Mouse (Mus musculus) cerebral cortex, adult 2 months (tissue): ENCODE measurements around the gene Rag1.

Experiments used
- WGBS: fragments of 180-500 bp; shearing (Covaris S2); methylation state at CpG from one replicate; pipeline ENCODE4 v1.1.7; 2018; 5-methylcytosine and 5-hydroxymethylcytosine counted together

The Rag1 gene

GRCm38 (mm10) chr2:101649114-101649671 lies at the start of gene Rag1, which contains the start of gene B230118H07Rik:
Rag1 (minus strand) TSS chr2:101649501.
B230118H07Rik (minus strand) TSS chr2:101649532.
- 25% methylated on average over 8 of the region's 8 CpGs for WGBS

GRCm38 (mm10) chr2:101695584-101695983 lies 46.3 kb upstream of the Rag1 start:
- 83% methylated on average over 7 of the region's 7 CpGs for WGBS

DNA sequence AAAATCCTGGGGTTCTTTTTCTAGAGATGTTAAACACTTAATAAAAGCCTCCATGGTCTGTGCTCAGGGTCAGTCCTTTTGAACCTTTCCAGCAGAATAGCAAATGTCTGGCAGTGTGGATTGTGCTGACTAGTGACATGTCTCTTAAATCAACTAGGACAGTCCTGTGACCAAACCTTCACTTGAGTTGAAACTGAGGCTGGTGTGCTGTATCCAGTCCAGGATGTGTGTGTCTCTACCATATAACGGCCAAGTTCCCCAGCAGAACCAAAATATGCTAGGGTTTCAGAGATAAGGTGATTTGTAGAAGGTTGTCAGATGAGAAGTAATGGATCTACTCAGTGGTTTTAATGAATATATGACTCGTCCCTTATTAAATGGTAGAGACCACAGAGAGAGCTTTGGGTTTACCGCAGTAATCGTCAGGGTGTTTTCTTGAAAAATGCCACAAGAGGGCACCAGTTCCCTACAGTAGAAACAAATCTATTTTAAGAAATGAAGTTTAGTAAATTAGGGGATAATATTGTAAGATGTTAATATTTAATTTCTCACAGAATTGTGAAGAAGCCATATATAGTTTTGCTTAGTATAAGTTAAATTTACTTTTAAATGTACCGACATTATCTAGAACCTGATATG lies 44.4 kb upstream of the Rag1 start:
- WGBS: 44% methylated on average over 5 of the region's 5 CpGs

DNA sequence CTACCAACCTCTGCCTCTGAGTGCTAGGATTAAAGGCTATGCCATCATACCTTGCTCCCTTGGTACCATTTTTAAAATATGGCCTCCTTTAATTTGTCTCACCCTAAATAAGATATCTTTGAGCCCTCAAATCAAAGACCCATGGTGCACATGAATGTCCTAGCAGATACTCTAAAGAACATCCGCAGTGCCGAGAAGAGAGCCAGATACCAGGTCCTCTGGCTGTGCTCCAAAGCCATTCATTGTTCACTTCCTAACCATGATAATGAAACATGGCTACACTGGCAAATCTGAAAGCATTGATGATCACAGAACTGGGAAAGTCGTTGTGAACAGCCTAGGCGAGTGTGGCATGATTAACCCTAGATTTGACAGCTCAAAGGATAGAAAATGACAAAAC lies 43.7 kb upstream of the Rag1 start:
- WGBS: 41% methylated on average over 4 of the region's 4 CpGs

DNA sequence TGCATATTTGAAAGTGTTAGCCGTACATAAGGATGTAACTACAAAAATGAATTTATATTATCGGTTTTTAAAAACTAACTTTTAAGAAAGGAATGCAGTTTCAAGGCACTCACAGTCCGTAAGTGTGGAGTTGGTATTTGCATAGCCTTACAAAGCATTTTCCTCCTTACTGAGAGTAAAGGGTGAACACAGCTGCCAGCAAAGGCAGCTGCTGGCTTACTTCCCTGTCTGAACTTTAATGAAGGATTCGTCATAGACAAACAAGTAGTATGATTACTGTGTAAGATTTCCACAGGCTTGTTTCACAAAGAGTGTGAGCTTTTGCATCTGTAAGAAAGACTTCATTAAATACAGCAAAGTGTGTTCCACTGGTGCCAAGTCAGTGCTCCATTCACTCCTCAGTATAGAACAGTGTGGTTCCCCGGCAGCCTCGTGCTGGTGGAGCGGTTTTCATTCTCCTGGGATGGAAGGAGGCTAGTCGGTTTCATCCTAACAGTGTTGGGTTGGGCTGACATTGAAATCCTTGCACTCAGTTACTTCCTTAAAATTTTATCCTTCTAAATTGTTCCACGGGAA lies 41.0 kb upstream of the Rag1 start:
- 64% methylated on average over 9 of the region's 9 CpGs for WGBS

- WGBS: 65% methylated on average over 5 of the region's 5 CpGs
These were observed 38.7 kb upstream of the Rag1 start for GRCm38 (mm10) chr2:101688011-101688410.

DNA sequence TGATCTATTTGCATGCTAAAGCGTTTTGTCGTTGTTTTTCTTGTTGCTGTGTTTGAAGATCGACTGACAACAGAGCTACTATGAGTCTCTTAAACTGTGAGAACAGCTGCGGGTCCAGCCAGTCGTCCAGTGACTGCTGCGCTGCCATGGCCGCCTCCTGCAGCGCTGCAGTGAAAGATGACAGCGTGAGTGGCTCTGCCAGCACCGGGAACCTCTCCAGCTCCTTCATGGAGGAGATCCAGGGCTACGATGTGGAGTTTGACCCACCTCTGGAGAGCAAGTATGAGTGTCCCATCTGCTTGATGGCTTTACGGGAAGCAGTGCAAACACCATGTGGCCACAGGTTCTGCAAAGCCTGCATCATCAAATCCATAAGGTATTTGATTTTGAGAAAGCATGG lies 35.1 kb upstream of the Rag1 start:
- WGBS: 59% methylated on average over 12 of the region's 12 CpGs

DNA sequence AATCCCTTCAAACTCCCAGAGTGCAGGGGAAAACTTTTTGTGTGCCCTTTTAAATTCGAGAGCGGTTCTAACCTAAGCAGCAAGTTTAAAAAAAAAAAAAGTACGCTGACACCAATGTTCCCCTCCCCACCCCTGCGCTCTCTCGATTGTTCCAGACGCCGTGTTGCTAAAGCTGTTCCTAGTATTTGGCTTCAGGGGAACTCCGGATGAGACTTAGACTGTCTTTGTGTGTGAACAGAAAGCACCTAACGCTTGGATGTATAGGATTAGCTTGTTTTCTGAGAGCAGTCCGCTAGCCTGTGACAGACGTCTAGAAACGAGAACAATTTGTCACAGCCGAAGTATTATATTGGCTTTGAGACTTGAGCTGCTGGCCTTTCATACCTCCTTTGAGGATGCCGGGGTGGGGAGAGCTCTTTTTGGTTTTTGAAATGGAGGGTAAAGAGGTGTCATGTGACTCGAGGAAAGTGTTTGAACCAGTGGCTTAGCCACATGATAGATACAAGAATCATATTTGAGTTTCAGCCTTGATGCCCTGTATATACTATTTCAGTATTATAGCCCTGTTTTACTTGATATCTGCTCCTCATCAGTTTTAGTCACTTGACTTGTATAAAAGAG lies 30.0 kb upstream of the Rag1 start:
- WGBS: 2% methylated on average over 15 of the region's 15 CpGs

DNA sequence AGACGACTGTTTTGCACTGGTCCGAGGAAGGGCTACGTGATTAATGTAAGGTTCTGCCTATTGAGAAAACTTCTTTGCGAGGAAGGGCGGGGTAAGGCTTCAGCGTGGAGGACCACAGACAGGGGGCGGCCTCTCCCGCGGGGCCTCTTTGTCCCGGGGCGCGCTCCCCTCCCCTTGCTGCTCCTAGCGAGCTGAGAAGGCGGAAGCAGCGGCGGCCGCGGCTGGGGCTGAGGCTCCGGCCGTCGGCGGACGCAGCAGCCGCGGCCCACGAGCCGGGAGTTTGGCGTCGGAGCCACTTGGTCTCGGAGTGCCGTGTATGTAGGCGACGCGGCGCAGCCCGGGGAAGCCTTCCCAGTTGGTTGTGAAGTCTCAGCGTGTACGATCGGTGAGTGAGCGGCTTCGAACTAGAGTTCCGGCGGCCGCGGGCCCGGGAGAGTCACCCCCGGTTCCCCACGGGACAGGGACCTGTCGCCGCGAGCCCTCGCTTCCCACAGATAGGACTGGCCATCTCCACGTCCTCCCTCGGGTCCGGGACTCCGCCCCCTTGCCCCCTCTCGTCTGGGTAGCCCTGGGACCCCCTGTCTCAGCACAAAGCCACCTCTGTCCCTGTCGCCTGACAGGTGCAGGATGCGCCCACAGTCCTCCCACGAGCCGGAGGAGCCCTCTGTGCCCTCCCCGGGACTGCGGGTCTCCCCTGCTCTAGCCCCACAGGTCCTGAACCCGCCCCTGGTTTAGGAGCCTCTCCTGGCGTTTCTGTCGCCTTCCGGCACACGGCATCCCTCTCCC lies 29.1 kb upstream of the Rag1 start, which contains the start of gene Traf6:
Gene Traf6, plus strand, starts transcription at position 194 of the 786 bp plus-strand sequence.
- WGBS: under 1% methylated on average over 63 of the region's 68 CpGs

GRCm38 (mm10) chr2:101673547-101673946 lies 24.2 kb upstream of the Rag1 start:
- WGBS: 48% methylated on average over 3 of the region's 3 CpGs

DNA sequence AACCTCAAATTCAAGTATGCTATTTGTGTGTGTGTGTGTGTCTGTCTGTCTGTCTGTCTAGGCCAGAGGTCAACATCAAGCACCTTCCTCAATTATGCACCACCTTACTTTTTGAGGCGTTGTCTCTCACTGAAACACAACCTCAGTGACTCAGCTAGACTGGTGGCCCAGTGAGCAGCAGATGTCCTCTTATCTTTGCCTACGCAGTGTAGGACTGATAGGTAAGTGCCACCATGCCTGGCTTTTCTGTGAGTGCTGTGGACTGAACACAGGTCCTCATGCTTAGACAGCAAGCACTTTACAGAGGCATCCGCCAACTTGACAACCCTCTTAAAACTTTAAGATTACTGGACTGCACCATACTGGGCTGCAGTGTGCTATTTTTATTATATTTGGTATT lies 19.4 kb upstream of the Rag1 start:
- 92% methylated on average over 3 of the region's 3 CpGs for WGBS

GRCm38 (mm10) chr2:101665703-101666092 lies 16.4 kb upstream of the Rag1 start:
- WGBS: 50% methylated on average over 3 of the region's 3 CpGs

DNA sequence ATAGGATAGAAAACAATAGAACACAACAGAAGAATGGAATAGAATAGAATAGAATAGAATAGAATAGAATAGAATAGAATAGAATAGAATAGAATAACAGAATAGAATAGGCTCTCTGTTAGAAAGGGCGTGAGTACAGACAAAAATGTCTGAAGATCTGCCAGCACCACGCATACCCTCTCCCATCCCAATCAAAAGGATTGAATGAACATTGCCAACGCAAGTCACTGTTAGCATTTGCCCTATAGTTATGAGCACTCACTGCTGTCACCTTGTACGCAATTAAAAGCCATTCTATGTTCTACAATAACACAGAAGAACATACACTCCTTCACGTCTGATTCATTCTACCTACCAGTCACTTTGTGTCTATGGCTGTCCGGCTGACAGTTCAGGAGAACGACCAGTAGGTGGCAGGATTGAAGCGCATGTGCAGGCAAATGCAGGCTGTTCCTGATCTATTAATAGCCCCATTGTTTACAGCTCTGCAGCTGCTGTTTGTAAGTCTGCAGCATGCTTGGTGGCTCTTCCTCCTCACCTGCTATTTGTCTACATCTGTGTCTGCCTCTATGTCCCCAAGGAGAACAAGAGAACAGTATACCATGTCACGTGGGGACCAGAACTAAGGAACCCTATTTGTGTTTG lies 15.9 kb upstream of the Rag1 start:
- WGBS: 21% methylated on average over 9 of the region's 9 CpGs

GRCm38 (mm10) chr2:101660536-101660935 lies 11.2 kb upstream of the Rag1 start:
- 84% methylated on average over 2 of the region's 2 CpGs for WGBS

- 16% methylated on average over 14 of the region's 14 CpGs for WGBS
These were observed 3.8 kb upstream of the Rag1 start for GRCm38 (mm10) chr2:101652921-101653597.

DNA sequence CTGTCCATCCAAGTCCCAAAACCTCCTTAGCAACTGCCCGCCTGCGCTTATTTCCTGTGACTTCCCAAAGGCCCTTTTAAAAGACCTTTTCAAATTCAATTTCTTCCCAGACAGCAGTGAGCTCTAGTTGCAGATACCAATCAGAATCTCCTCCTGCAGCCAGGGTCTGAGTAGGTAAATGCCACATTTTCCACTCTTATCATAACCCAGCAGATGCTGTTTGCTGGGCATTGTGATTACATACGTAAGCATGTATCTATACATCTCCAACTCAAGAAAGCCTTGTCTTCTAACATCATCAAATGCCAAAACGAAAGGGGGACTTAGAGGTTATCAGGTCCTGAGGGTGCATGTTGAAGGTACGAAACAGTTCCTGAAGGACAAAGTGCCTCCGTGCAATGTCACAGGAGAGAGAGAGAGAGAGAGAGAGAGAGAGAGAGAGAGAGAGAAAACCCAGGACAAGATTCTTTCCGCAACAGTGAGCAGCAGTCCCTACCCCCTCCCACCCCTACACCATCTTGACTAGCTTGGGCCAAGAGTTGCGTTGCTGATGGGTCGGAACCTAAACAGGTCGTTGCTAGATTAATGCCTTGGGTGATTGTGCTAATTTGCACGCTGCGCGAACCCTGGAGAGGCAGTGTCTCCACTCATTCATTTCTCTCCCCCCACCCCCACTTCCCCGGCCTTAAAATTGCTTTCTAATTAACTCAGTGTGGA lies 3.1 kb upstream of the Rag1 start:
- 33% methylated on average over 14 of the region's 14 CpGs for WGBS

DNA sequence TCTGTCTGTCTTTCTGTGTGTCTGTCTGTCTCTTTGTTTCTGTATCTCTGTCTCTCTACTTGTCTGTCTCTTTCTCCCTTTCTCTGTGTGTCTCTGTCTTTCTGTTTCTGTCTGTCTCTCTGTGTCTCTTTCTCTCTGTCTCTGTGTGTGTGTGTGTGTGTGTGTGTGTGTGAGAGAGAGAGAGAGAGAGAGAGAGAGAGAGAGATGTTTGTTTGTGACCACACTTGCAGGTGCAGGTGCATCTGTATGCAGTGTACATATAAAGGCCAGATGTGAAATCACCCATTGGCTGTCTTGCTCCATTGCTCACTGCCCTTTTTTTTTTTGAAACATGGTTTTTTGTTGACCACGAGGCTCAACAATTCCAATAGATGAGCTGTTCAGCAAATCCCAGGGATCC lies 1.1 kb upstream of the Rag1 start:
- 68% methylated on average over 1 of the region's 1 CpGs for WGBS

DNA sequence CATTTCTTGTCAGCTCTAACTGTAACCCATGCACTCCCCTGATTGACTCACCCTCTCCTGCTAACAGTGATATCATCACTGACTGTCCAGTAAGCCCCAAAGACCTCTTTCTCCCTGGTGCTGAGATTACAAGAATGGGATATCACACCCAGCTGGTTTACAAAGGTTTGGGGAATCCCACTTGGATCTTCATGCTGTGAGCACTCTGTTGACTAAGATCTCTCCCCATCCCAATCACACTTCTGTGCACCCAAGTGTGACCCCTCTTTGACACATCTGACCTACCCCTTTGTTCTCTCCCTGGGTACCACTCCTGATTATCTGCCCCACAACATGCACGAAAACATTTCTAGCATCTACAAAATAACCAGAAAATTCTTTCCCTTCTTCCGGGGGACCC lies 940 bp downstream of the Rag1 start:
- WGBS: 80% methylated on average over 2 of the region's 2 CpGs

- whole genome bisulfite sequencing: 88% methylated on average over 1 of the region's 1 CpGs
These were observed 3.5 kb downstream of the Rag1 start for GRCm38 (mm10) chr2:101645841-101646240.

GRCm38 (mm10) chr2:101639840-101640350 lies 9.4 kb downstream of the Rag1 start:
- WGBS: 74% methylated on average over 3 of the region's 3 CpGs
